Mouse (Mus musculus): ENCODE data around the gene Gm42906. TPM values are rescaled to one million over a fixed set of nuclear protein-coding genes. Genes with fewer than 3 reads are reported as not detected.

The Gm42906 gene
- polyA plus RNA-seq, 1 experiment from 2014 or later: not detected

DNA sequence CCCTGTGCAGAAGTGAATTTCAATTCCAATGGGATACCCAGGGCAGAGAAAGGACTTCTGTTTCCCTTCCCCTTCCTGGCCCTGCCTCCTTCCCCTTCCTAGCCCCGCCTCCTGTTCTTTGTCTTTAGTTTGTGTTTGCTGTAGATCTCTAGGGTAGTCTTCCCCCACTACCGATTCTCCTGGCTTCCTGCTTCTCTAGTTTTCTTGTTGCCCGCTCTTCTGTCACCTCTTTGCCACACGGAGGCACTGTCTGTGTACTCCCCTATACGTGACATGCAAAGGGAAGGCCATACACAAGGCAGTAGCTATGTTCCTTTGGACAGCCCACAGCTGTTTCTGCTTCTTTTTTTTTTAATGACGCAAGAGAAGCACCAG is 371.1 kb downstream of the Gm42906 start:
- 47% methylated on average over 6 of the region's 6 CpGs for WGBS
- Histone ChIP-seq H3K36me3 (ENCODE audit: control insufficient read depth, insufficient read depth, low read length) (peaks cover 14% of the 10 kb centered on the region), H3K4me1 (ENCODE audit: control insufficient read depth, insufficient read depth, low read length) (peaks cover 20% of the 10 kb centered on the region)

GRCm38 (mm10) chr5:151056255-151056919 is 371.6 kb downstream of the Gm42906 start:
- no peak overlapping the region for H3K9ac ChIP-seq (ENCODE audit: low read depth, low read length)
- H3K4me2 ChIP-seq (ENCODE audit: low read depth, low read length): no peak overlapping the region
- peaks cover 14% of the 10 kb centered on the region for H3K36me3 ChIP-seq (ENCODE audit: control insufficient read depth, insufficient read depth, low read length)
- peaks cover 20% of the 10 kb centered on the region for H3K4me1 ChIP-seq (ENCODE audit: control insufficient read depth, insufficient read depth, low read length)
- peak overlapping the region; percentile 34 for H3K27ac ChIP-seq (ENCODE audit: low read length)
- H3K4me3 ChIP-seq (ENCODE audit: low read length): no peak overlapping the region
- WGBS: 40% methylated on average over 12 of the region's 12 CpGs
- peak; percentile 52 for ATAC-seq
- no peaks in the 10 kb centered on the region for H3K9me3 ChIP-seq (ENCODE audit: control insufficient read depth, low read length)
- H3K27me3 ChIP-seq (replicated peaks; ENCODE audit: control insufficient read depth, insufficient read depth, low read length): no peaks in the 10 kb centered on the region

More for the DNA sequence above, 371.1 kb downstream of the Gm42906 start:
- Histone ChIP-seq H3K9ac (ENCODE audit: low read depth, low read length) (no peak overlapping the region), H3K4me3 (ENCODE audit: low read length) (no peak overlapping the region), H3K9me3 (ENCODE audit: control insufficient read depth, low read length) (peaks cover 1% of the 10 kb centered on the region; the same call in 1 of the 2 replicates), H3K27me3 (replicated peaks; ENCODE audit: control insufficient read depth, insufficient read depth, low read length) (no peaks in the 10 kb centered on the region), H3K4me2 (ENCODE audit: low read depth, low read length) (no peak overlapping the region), H3K27ac (ENCODE audit: low read length) (peak overlapping the region; percentile 34)
- peak; percentile 57 for ATAC-seq

DNA sequence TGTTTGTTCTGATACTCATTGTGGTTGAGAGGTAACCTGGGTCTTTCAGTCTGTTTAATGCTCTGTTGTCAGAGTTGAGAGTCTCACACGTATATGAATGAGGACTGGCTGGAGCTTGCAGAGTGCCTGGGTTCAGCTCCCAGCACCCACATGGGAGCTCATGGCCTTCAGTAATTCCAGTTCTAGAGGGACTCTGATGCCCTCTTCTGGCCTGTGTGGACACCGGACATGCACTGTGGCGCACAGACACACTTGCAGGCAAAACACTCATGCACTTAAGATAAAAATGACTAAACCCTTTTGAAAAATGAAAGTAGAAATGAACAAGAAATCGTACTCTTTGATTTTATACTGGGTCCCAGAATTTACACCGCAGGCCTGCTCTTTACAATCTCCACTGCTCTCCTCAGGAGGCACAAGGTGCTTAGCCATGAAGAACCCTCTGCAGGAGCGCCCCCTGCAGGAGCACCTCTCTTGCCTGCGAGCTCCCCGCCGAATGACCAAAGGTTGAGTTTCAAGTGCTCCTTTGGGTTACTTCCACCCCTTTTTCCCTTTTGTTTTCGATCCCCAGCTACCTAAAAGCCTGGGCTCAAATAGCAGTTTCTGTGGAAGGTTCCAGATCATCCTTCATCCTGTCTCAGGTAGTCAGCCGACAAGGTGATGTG is 372.4 kb downstream of the Gm42906 start:
- no peak for ATAC-seq
- WGBS: 90% methylated on average over 11 of the region's 11 CpGs
- H3K27ac ChIP-seq (ENCODE audit: low read length): no peak overlapping the region
- H3K36me3 ChIP-seq (ENCODE audit: control insufficient read depth, insufficient read depth, low read length): peaks cover 19% of the 10 kb centered on the region
- H3K9me3 ChIP-seq (ENCODE audit: control insufficient read depth, low read length): no peaks in the 10 kb centered on the region
- H3K4me2 ChIP-seq (ENCODE audit: low read depth, low read length): no peak overlapping the region
- peaks cover 17% of the 10 kb centered on the region for H3K4me1 ChIP-seq (ENCODE audit: control insufficient read depth, insufficient read depth, low read length)
- H3K4me3 ChIP-seq (ENCODE audit: low read length): no peak overlapping the region
- no peak overlapping the region for H3K9ac ChIP-seq (ENCODE audit: low read depth, low read length)
- no peaks in the 10 kb centered on the region for H3K27me3 ChIP-seq (replicated peaks; ENCODE audit: control insufficient read depth, insufficient read depth, low read length)

DNA sequence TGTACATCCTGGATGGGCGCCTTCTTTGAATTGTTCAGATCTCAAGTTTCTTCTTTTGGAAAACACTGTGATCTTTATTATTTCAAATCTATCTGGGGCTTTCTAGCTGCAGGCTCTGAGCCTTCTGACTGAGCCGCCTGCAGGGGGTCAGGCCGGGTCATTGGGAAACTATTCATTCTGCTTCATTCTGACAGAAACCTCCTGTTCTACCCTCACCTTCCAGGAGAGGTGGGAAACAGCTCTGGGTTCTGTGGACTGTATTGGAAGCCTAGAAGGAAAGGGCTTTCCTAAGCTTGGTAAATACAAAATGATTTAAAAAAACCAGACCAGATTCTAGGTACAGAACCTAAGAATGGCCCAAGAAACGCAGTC is 373.2 kb downstream of the Gm42906 start:
- ATAC-seq: no peak
- Histone ChIP-seq H3K27me3 (replicated peaks; ENCODE audit: control insufficient read depth, insufficient read depth, low read length) (no peaks in the 10 kb centered on the region), H3K27ac (ENCODE audit: low read length) (peak overlapping the region; percentile 38; the same call in 1 of the 2 replicates), H3K4me3 (ENCODE audit: low read length) (no peak overlapping the region), H3K4me1 (ENCODE audit: control insufficient read depth, insufficient read depth, low read length) (peaks cover 12% of the 10 kb centered on the region), H3K9ac (ENCODE audit: low read depth, low read length) (no peak overlapping the region), H3K36me3 (ENCODE audit: control insufficient read depth, insufficient read depth, low read length) (peaks cover 19% of the 10 kb centered on the region), H3K4me2 (ENCODE audit: low read depth, low read length) (no peak overlapping the region), H3K9me3 (ENCODE audit: control insufficient read depth, low read length) (no peaks in the 10 kb centered on the region)
- 54% methylated on average over 4 of the region's 4 CpGs for WGBS

GRCm38 (mm10) chr5:151054100-151054742 is 373.7 kb downstream of the Gm42906 start:
- Histone ChIP-seq H3K4me2 (ENCODE audit: low read depth, low read length) (no peak overlapping the region), H3K4me1 (ENCODE audit: control insufficient read depth, insufficient read depth, low read length) (peaks cover 12% of the 10 kb centered on the region), H3K4me3 (ENCODE audit: low read length) (no peak overlapping the region), H3K9me3 (ENCODE audit: control insufficient read depth, low read length) (no peaks in the 10 kb centered on the region), H3K27ac (ENCODE audit: low read length) (peak overlapping the region; percentile 38; the same call in 1 of the 2 replicates), H3K27me3 (replicated peaks; ENCODE audit: control insufficient read depth, insufficient read depth, low read length) (no peaks in the 10 kb centered on the region), H3K9ac (ENCODE audit: low read depth, low read length) (no peak overlapping the region), H3K36me3 (ENCODE audit: control insufficient read depth, insufficient read depth, low read length) (peaks cover 18% of the 10 kb centered on the region)
- 24% methylated on average over 7 of the region's 7 CpGs for WGBS
- peak; percentile 52; the same call in 1 of the 2 replicates for ATAC-seq

DNA sequence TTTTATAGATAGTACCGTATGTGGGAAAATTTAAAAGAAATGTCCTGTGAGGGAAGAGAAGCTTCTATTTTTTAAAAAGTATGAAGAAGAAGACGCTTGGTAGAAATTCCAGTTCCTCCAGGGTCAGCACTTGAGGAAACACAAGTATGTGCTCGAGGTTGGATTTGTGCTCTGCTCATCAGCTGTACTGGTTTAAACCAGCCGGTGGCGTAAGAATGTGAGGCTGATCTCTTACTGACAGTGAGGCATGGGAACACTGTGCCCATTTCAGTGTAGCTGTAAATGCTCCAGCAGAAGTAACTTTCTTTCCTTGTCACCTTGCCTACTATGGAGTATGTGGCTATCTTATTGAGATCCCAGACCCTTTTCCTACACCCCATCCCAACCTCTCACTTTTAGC is 374.8 kb downstream of the Gm42906 start:
- Histone ChIP-seq H3K4me2 (ENCODE audit: low read depth, low read length) (no peak overlapping the region), H3K27me3 (replicated peaks; ENCODE audit: control insufficient read depth, insufficient read depth, low read length) (no peaks in the 10 kb centered on the region), H3K36me3 (ENCODE audit: control insufficient read depth, insufficient read depth, low read length) (peaks cover 16% of the 10 kb centered on the region), H3K4me3 (ENCODE audit: low read length) (no peak overlapping the region), H3K9ac (ENCODE audit: low read depth, low read length) (no peak overlapping the region), H3K9me3 (ENCODE audit: control insufficient read depth, low read length) (no peaks in the 10 kb centered on the region), H3K27ac (ENCODE audit: low read length) (no peak overlapping the region), H3K4me1 (ENCODE audit: control insufficient read depth, insufficient read depth, low read length) (peaks cover 12% of the 10 kb centered on the region)
- ATAC-seq: no peak
- WGBS: 90% methylated on average over 5 of the region's 5 CpGs

DNA sequence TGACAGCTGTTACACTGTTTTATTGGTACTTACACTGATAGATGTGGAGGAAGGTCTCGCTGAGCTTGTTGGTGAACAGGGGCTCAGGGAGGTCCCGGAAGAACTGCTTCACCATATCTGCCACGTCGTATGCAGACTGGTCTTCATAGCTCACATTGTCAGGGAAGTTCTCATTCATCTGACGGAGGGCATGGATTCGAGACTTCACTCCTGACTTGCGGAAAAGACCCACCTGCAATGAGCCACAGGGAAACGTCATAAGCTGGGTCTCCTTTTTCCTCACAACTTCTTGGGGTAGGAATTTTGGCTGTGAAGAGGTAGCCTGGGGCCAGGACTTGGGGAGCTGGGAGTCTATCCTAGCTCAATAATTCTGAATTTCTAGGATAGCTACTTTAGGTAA is 375.6 kb downstream of the Gm42906 start:
- Histone ChIP-seq H3K4me1 (ENCODE audit: control insufficient read depth, insufficient read depth, low read length) (peaks cover 12% of the 10 kb centered on the region), H3K9me3 (ENCODE audit: control insufficient read depth, low read length) (no peaks in the 10 kb centered on the region), H3K4me3 (ENCODE audit: low read length) (no peak overlapping the region), H3K27me3 (replicated peaks; ENCODE audit: control insufficient read depth, insufficient read depth, low read length) (no peaks in the 10 kb centered on the region), H3K36me3 (ENCODE audit: control insufficient read depth, insufficient read depth, low read length) (peaks cover 20% of the 10 kb centered on the region), H3K4me2 (ENCODE audit: low read depth, low read length) (no peak overlapping the region), H3K27ac (ENCODE audit: low read length) (no peak overlapping the region), H3K9ac (ENCODE audit: low read depth, low read length) (no peak overlapping the region)
- WGBS: 98% methylated on average over 8 of the region's 8 CpGs
- no peak for ATAC-seq

- Histone ChIP-seq H3K27me3 (replicated peaks; ENCODE audit: control insufficient read depth, insufficient read depth, low read length) (no peaks in the 10 kb centered on the region), H3K36me3 (ENCODE audit: control insufficient read depth, insufficient read depth, low read length) (peaks cover 17% of the 10 kb centered on the region), H3K4me2 (ENCODE audit: low read depth, low read length) (no peak overlapping the region), H3K4me1 (ENCODE audit: control insufficient read depth, insufficient read depth, low read length) (no peaks in the 10 kb centered on the region; the same call in 1 of the 2 replicates), H3K4me3 (ENCODE audit: low read length) (no peak overlapping the region), H3K9ac (ENCODE audit: low read depth, low read length) (no peak overlapping the region), H3K9me3 (ENCODE audit: control insufficient read depth, low read length) (no peaks in the 10 kb centered on the region), H3K27ac (ENCODE audit: low read length) (peak overlapping the region; percentile 49)
- 67% methylated on average over 12 of the region's 12 CpGs for WGBS
- ATAC-seq: 0 out of 2 replicates have a peak, but pooled peaks have one; percentile 22
Measured at GRCm38 (mm10) chr5:151047488-151047887, 380.5 kb downstream of the Gm42906 start.

- ATAC-seq: no peak
- Histone ChIP-seq H3K4me1 (ENCODE audit: control insufficient read depth, insufficient read depth, low read length) (no peaks in the 10 kb centered on the region; the same call in 1 of the 2 replicates), H3K36me3 (ENCODE audit: control insufficient read depth, insufficient read depth, low read length) (peaks cover 11% of the 10 kb centered on the region), H3K9ac (ENCODE audit: low read depth, low read length) (no peak overlapping the region), H3K4me2 (ENCODE audit: low read depth, low read length) (no peak overlapping the region), H3K27me3 (replicated peaks; ENCODE audit: control insufficient read depth, insufficient read depth, low read length) (no peaks in the 10 kb centered on the region), H3K9me3 (ENCODE audit: control insufficient read depth, low read length) (no peaks in the 10 kb centered on the region), H3K4me3 (ENCODE audit: low read length) (no peak overlapping the region), H3K27ac (ENCODE audit: low read length) (no peak overlapping the region)
- 63% methylated on average over 7 of the region's 7 CpGs for WGBS
Measured at GRCm38 (mm10) chr5:151046917-151047316, 381.0 kb downstream of the Gm42906 start.

All from intestine, embryonic 16.5 days (tissue).